Mouse (Mus musculus) small intestine, adult 2 months (tissue): ENCODE measurements around the gene Vmn1r209.

ENCODE experiments used
- CTCF ChIP-seq: fragments of 200-500 bp; IDR thresholded peaks from 2 replicates; pipeline ENCODE4 v1.5.1; 2012; ENCODE audit warnings: low read depth, mild to moderate bottlenecking, control low read depth, inconsistent platforms, low read length, moderate library complexity, mixed read lengths; ENCODE audit not compliant: insufficient replicate concordance, insufficient read length; ENCODE audit errors: extremely low read depth
- POLR2A ChIP-seq: fragments of 200-500 bp; IDR thresholded peaks from 2 replicates; pipeline ENCODE4 v1.6.1; 2012; ENCODE audit warnings: low read depth, mild to moderate bottlenecking, control low read depth, inconsistent platforms, low read length, moderate library complexity

GRCm38 (mm10) chr13:22854760-22855159 lies 45.3 kb upstream of the Vmn1r209 start:
- TF ChIP-seq CTCF (no peak), POLR2A (no peak)
